Mouse (Mus musculus) v-Abl transformed pro-B cells (cell line): ENCODE data around the gene AI467606.

Source experiments
- in situ Hi-C, 2 experiments: fragments of 400-800 bp; cut with MboI; formaldehyde crosslinking; loops; one replicate each; pipeline ENCODE4 v1.15.1; 2025; ENCODE audit not compliant: unreplicated experiment in 2 of 2

The AI467606 gene

GRCm38 (mm10) chr7:127090154-127091113 is 725 bp upstream of the AI467606 start:
- in situ Hi-C loops, result no loop called here

- in situ Hi-C loops, result no loop called here
These were observed 2.8 kb downstream of the AI467606 start for GRCm38 (mm10) chr7:127093914-127094313.

- in situ Hi-C loops, result loop anchor here in 1 of 2 experiments (5.0 kb wide), 1 partner anchor 74 kb away; the partner anchor contains the start of genes Gm42742 and Prrt2
These were observed 5.3 kb downstream of the AI467606 start for GRCm38 (mm10) chr7:127096456-127096855.

- in situ Hi-C loops, result loop anchor here in 1 of 2 experiments (5.0 kb wide), 1 partner anchor 76 kb away; the partner anchor contains the start of genes Gm42742 and Prrt2
These were observed 7.4 kb downstream of the AI467606 start for GRCm38 (mm10) chr7:127098521-127098920.

GRCm38 (mm10) chr7:127098950-127099349 is 7.8 kb downstream of the AI467606 start:
- in situ Hi-C loops, result loop anchor here in 1 of 2 experiments (5.0 kb wide), 1 partner anchor 77 kb away; the partner anchor contains the start of genes Gm42742 and Prrt2

GRCm38 (mm10) chr7:127099528-127099927 is 8.4 kb downstream of the AI467606 start:
- in situ Hi-C loops, result loop anchor here in 1 of 2 experiments (5.0 kb wide), 1 partner anchor 77 kb away; the partner anchor contains the start of genes Gm42742 and Prrt2

- in situ Hi-C loops, result loop anchor here (5.0 to 10.0 kb wide), 3 partner anchors 34 to 457 kb away; partner anchors contain the start of genes Pagr1a (in 1 of the 2), Pagr1b (in 1 of the 2) and Sgf29 (in 1 of the 2)
These were observed 10.4 kb downstream of the AI467606 start for GRCm38 (mm10) chr7:127101451-127102016.

GRCm38 (mm10) chr7:127102148-127102547 is 11.0 kb downstream of the AI467606 start:
- in situ Hi-C loops, result loop anchor here (5.0 to 10.0 kb wide), 3 partner anchors 35 to 457 kb away; partner anchors contain the start of genes Pagr1a (in 1 of the 2), Pagr1b (in 1 of the 2) and Sgf29 (in 1 of the 2)

- in situ Hi-C loops, result loop anchor here (5.0 to 10.0 kb wide), 3 partner anchors 37 to 459 kb away; partner anchors contain the start of genes Pagr1a (in 1 of the 2), Pagr1b (in 1 of the 2) and Sgf29 (in 1 of the 2)
These were observed 12.8 kb downstream of the AI467606 start for GRCm38 (mm10) chr7:127103960-127104359.

GRCm38 (mm10) chr7:127104560-127105332 is 13.6 kb downstream of the AI467606 start:
- in situ Hi-C loops, result loop anchor here (5.0 to 10.0 kb wide), 3 partner anchors 37 to 460 kb away; partner anchors contain the start of genes Pagr1a (in 1 of the 2), Pagr1b (in 1 of the 2) and Sgf29 (in 1 of the 2)

GRCm38 (mm10) chr7:127105551-127105950 is 14.4 kb downstream of the AI467606 start:
- in situ Hi-C loops, result loop anchor here in 1 of 2 experiments (10.0 kb wide), 1 partner anchor 461 kb away; the partner anchor contains the start of gene Sgf29

GRCm38 (mm10) chr7:127110239-127111007 is 19.3 kb downstream of the AI467606 start:
- in situ Hi-C loops, result loop anchor here (5.0 to 10.0 kb wide), 4 partner anchors 114 to 466 kb away; partner anchors contain the start of genes 4930451I11Rik (in 1 of the 2) and Sgf29 (in 1 of the 2)

GRCm38 (mm10) chr7:127111461-127111860 is 20.3 kb downstream of the AI467606 start:
- in situ Hi-C loops, result loop anchor here (5.0 to 10.0 kb wide), 4 partner anchors 113 to 467 kb away; partner anchors contain the start of genes 4930451I11Rik (in 1 of the 2) and Sgf29 (in 1 of the 2)

GRCm38 (mm10) chr7:127112251-127112841 is 21.2 kb downstream of the AI467606 start:
- in situ Hi-C loops, result loop anchor here (5.0 to 10.0 kb wide), 4 partner anchors 112 to 468 kb away; partner anchors contain the start of genes 4930451I11Rik (in 1 of the 2) and Sgf29 (in 1 of the 2)

- in situ Hi-C loops, result loop anchor here (5.0 to 10.0 kb wide), 4 partner anchors 112 to 468 kb away; partner anchors contain the start of genes 4930451I11Rik (in 1 of the 2) and Sgf29 (in 1 of the 2)
These were observed 21.9 kb downstream of the AI467606 start for GRCm38 (mm10) chr7:127112921-127113597.

GRCm38 (mm10) chr7:127113614-127114259 is 22.6 kb downstream of the AI467606 start:
- in situ Hi-C loops, result loop anchor here (5.0 to 10.0 kb wide), 4 partner anchors 111 to 469 kb away; partner anchors contain the start of genes 4930451I11Rik (in 1 of the 2) and Sgf29 (in 1 of the 2)

GRCm38 (mm10) chr7:127114920-127115319 is 23.8 kb downstream of the AI467606 start:
- in situ Hi-C loops, result loop anchor here (5.0 to 10.0 kb wide), 4 partner anchors 110 to 470 kb away; partner anchors contain the start of genes 4930451I11Rik (in 1 of the 2) and Sgf29 (in 1 of the 2)
